Mouse (Mus musculus) adrenal gland, postnatal 25 days (tissue): Measurements from ENCODE around the gene Procr. TPM values are rescaled to one million over a fixed set of nuclear protein-coding genes. Genes with fewer than 3 reads are reported as not detected.

Experiments used
- DNase-seq: peaks from one replicate; pipeline ENCODE4 v3.0.0; 2021; ENCODE audit warnings: mixed read lengths
- total RNA-seq: library from RNA; stranded (reverse); gene quantifications from 2 replicates; pipeline ENCODE4 v1.2.3, GENCODE M21; 2021

Procr gene
- total RNA-seq, 1 experiment from 2014 or later, result 21.8 TPM

DNA sequence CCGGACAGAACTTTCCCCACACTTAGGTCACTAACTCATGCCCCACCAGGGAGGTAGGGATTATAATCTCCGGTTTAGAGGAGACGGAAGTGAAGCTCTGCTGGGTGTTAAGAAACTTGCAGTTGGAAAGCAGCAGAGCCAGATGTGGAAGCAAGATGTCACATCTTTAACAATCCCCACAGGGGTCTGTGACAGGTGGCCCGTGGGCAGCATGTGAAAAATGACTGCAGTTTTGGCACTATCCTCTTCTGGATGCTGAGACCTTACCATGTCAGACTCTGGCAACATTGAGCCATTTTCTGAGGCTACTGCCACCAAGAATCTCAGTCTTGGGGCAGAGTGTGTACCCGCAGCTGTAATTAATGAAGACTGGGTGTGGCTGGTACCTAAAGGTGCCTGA lies 53.1 kb downstream of the Procr start:
- no peak for DNase-seq

Other genes with a start within 250 kb of the Procr start
- 89.3 and 102 TPM in 2 replicates for gene Acss2, start 233.2 kb upstream of the Procr start, total RNA-seq
- gene Ggt7, start 232.9 kb upstream of the Procr start, total RNA-seq, result 2.3 and 5.3 TPM in 2 replicates
- gene Gss, start 158.3 kb upstream of the Procr start, total RNA-seq, result 67.6 and 82.2 TPM in 2 replicates
- gene Myh7b, start 139.9 kb upstream of the Procr start, total RNA-seq, result 0.24 TPM in 1 of 2 replicates, not detected in the other
- 150 and 170 TPM in 2 replicates for gene Trpc4ap, start 58.7 kb upstream of the Procr start, total RNA-seq
- 39.8 and 39.9 TPM in 2 replicates for gene Edem2, start 21.6 kb upstream of the Procr start, total RNA-seq
- not detected in 2 replicates for gene Gm17581, start 15.3 kb upstream of the Procr start, total RNA-seq
- gene Mmp24, start 24.2 kb downstream of the Procr start, total RNA-seq, result 1.9 and 2.3 TPM in 2 replicates
- gene BC029722, start 68.3 kb downstream of the Procr start, total RNA-seq, result 159 and 181 TPM in 2 replicates
- 112 and 131 TPM in 2 replicates for gene Eif6, start 75.8 kb downstream of the Procr start, total RNA-seq
- gene Fam83c, start 83.7 kb downstream of the Procr start, total RNA-seq, result 0.06 TPM in 1 of 2 replicates, not detected in the other
- gene Uqcc1, start 179.2 kb downstream of the Procr start, total RNA-seq, result 74.4 and 114 TPM in 2 replicates
- gene Gm15557, start 189.6 kb downstream of the Procr start, total RNA-seq, result not detected in 2 replicates
- 1.3 TPM in 1 of 2 replicates, not detected in the other for gene Gdf5, start 194.2 kb downstream of the Procr start, total RNA-seq
- gene Cep250, start 205.3 kb downstream of the Procr start, total RNA-seq, result 12.2 and 19.0 TPM in 2 replicates